Comparison of ENCODE assay signal across 32 mouse cellular contexts in genomic region chr11:51202726-51203125, GRCm38 (mm10). TPM values are rescaled to one million over a fixed set of nuclear protein-coding genes. Genes with fewer than 3 reads are reported as not detected.
"Had no signal": no experiment of that assay in that cellular context is flagged by ENCODE, and none has a peak within 500 bp of the region (broad histone marks: within the 10 kb centered on the region; RNA-seq: fewer than 3 reads in every experiment).

No protein-coding gene starts in this region.

- H3K9me3 ChIP-seq: liver, embryonic 12.5 days; liver, embryonic 15.5 days; lung, embryonic 15.5 days; midbrain, embryonic 10.5 days; stomach, embryonic 15.5 days had no signal

- H3K27me3 ChIP-seq: liver, embryonic 12.5 days; liver, embryonic 15.5 days; lung, embryonic 15.5 days; megakaryocyte, embryonic 14.5 days; midbrain, embryonic 13.5 days; neural tube, embryonic 13.5 days; stomach, embryonic 15.5 days had no signal

- ATAC-seq: liver, embryonic 12.5 days; midbrain, embryonic 13.5 days; midbrain, embryonic 16.5 days had no signal

- H3K9ac ChIP-seq: liver, embryonic 12.5 days; liver, embryonic 15.5 days; lung, embryonic 15.5 days; midbrain, embryonic 13.5 days; neural tube, embryonic 13.5 days; stomach, embryonic 15.5 days had no signal

- H3K4me1 ChIP-seq: liver, embryonic 12.5 days; liver, embryonic 15.5 days; lung, embryonic 15.5 days; megakaryocyte, embryonic 14.5 days; midbrain, embryonic 10.5 days; midbrain, embryonic 13.5 days; neural tube, embryonic 13.5 days; stomach, embryonic 15.5 days had no signal

- H3K4me2 ChIP-seq: liver, embryonic 12.5 days; liver, embryonic 15.5 days; lung, embryonic 15.5 days; midbrain, embryonic 13.5 days; neural tube, embryonic 13.5 days; stomach, embryonic 15.5 days had no signal

- H3K27ac ChIP-seq: kidney, postnatal 0 days; layer of hippocampus, adult 2 months; left cerebral cortex, adult 2 months; liver, embryonic 12.5 days; liver, embryonic 15.5 days; lung, embryonic 15.5 days; midbrain, embryonic 10.5 days; midbrain, embryonic 13.5 days; neural tube, embryonic 13.5 days; stomach, embryonic 15.5 days had no signal

- H3K36me3 ChIP-seq: liver, embryonic 12.5 days; liver, embryonic 15.5 days; lung, embryonic 15.5 days; midbrain, embryonic 10.5 days; midbrain, embryonic 13.5 days; neural tube, embryonic 13.5 days; stomach, embryonic 15.5 days had no signal

- H3K4me3 ChIP-seq: layer of hippocampus, adult 2 months; left cerebral cortex, adult 2 months; liver, embryonic 12.5 days; liver, embryonic 15.5 days; lung, embryonic 15.5 days; megakaryocyte, embryonic 14.5 days; midbrain, embryonic 10.5 days; midbrain, embryonic 13.5 days; myocyte; neural tube, embryonic 13.5 days; stomach, embryonic 15.5 days had no signal

- DNase-seq: kidney, postnatal 25 days; layer of hippocampus, adult 9-11 months; layer of hippocampus, postnatal 36 days; lung, adult 18-20 months; lung, postnatal 10 days; lung, postnatal 36 days; retina, postnatal 1 day; right cerebral cortex, postnatal 25 days; spleen, adult 18-20 months; thymus, postnatal 25 days had no signal

RNA-seq across cellular contexts. Expression of gene Gm12569, which starts 17.5 kb away (rescaled TPM):
- total RNA-seq: layer of hippocampus, adult 2 months; layer of hippocampus, postnatal 36 days; left cerebral cortex, adult 2 months; left cerebral cortex, postnatal 10 days; left cerebral cortex, postnatal 36 days; monocyte, adult 5-6 weeks; neutrophil, adult 5-6 weeks had no signal
- polyA plus RNA-seq: kidney, embryonic 14.5 days; kidney, postnatal 0 days; large intestine, adult 2 months; limb, embryonic 11.5 days; limb, embryonic 14.5 days; liver, embryonic 12.5 days; liver, embryonic 15.5 days; lung, embryonic 15.5 days; midbrain, embryonic 10.5 days; midbrain, embryonic 13.5 days; midbrain, embryonic 16.5 days; myocyte; neural tube, embryonic 13.5 days; stomach, embryonic 15.5 days; thymus, postnatal 0 days had no signal
